9 mouse cellular contexts compared by ENCODE assay signal in the genomic region with DNA sequence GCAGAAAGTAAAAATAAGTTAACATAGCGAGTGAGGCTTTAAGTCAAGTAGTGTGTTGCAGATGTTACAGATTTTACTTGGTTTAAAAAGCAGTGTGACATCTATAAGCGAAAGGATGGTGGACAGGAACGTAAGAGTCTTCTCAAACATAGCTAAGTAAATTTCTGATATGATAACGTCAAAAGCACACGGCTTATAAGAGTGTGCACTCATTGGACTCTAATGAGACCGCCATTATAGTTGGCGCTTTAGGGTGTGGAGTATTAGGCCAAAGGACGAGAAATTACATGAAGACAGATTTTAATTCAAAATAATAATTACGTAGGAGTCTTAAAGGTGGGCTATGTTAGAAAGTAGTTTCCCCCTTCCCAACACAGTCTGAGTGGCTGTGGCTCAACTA. TPM values are rescaled to one million over a fixed set of nuclear protein-coding genes. Genes with fewer than 3 reads are reported as not detected.
DNase-seq lines count a peak whose midpoint lies in the region; ATAC-seq and TF ChIP-seq lines count a peak whose summit lies in the region.
"Had no signal": no experiment of that assay in that cellular context is flagged by ENCODE, and none has a peak within 500 bp of the region (broad histone marks: within the 10 kb centered on the region; RNA-seq: fewer than 3 reads in every experiment).

No protein-coding gene starts in this region.

- peak overlapping the region; percentile 81; the same call in 1 of the 2 replicates for H3K9ac ChIP-seq in heart, postnatal 0 days (replicated peaks; ENCODE audit: low read depth, low read length)
- H3K9ac ChIP-seq in hindbrain, embryonic 12.5 days = peak overlapping the region; percentile 91; the same call in 1 of the 2 replicates

- ATAC-seq in heart, postnatal 0 days (ENCODE audit: insufficient read depth, low read depth) = no peak
- peak; percentile 61 for ATAC-seq in hindbrain, embryonic 12.5 days (ENCODE audit: low FRiP score)

- DNase-seq in heart, postnatal 0 days (ENCODE audit: low spot score) = no peak
- DNase-seq in heart, adult 8-10 months (ENCODE audit: low spot score) = no peak
- no peak for DNase-seq in thymus, postnatal 36 days
- no peak for DNase-seq in gastrocnemius, postnatal 14 days
- DNase-seq in testis, postnatal 10 days (ENCODE audit: low spot score) = no peak

- TF ChIP-seq CTCF in heart, postnatal 0 days (IDR thresholded peaks at IDR 0.05; ENCODE audit: low read depth) = no peak
- TF ChIP-seq CTCF in bone marrow macrophage, adult 2 months (IDR thresholded peaks at IDR 0.05; ENCODE audit: low read depth, low read length) = no peak

- 0 out of 2 replicates have a peak, but pooled peaks cover 5% of the 10 kb centered on the region for H3K27me3 ChIP-seq in heart, postnatal 0 days (ENCODE audit: control insufficient read depth, insufficient read depth, low read length)
- peaks cover 11% of the 10 kb centered on the region; the same call in 1 of the 2 replicates for H3K27me3 ChIP-seq in hindbrain, embryonic 12.5 days
- peaks cover 4% of the 10 kb centered on the region for H3K27me3 ChIP-seq in megakaryocyte, embryonic 14.5 days (replicated peaks)

- H3K36me3 ChIP-seq in heart, postnatal 0 days (replicated peaks; ENCODE audit: control insufficient read depth, insufficient read depth, low read length) = no peaks in the 10 kb centered on the region
- no peaks in the 10 kb centered on the region for H3K36me3 ChIP-seq in hindbrain, embryonic 12.5 days
- peaks cover 2% of the 10 kb centered on the region for H3K36me3 ChIP-seq in megakaryocyte, embryonic 14.5 days (replicated peaks; ENCODE audit: low read length)

- H3K4me3 ChIP-seq in heart, postnatal 0 days (ENCODE audit: low read depth, low read length) = peak overlapping the region; percentile 79
- H3K4me3 ChIP-seq in bone marrow macrophage, adult 2 months (ENCODE audit: insufficient read depth, low read length) = peak overlapping the region; percentile 72
- peak overlapping the region; percentile 97 for H3K4me3 ChIP-seq in hindbrain, embryonic 12.5 days
- H3K4me3 ChIP-seq in megakaryocyte, embryonic 14.5 days (replicated peaks) = peak overlapping the region; percentile 99

- TF ChIP-seq POLR2A in bone marrow macrophage, adult 2 months (IDR thresholded peaks at IDR 0.05; ENCODE audit: borderline replicate concordance, low read depth, low read length) = no peak

- H3K27ac ChIP-seq in heart, postnatal 0 days (ENCODE audit: low read depth) = no peak overlapping the region
- no peak overlapping the region for H3K27ac ChIP-seq in bone marrow macrophage, adult 2 months (ENCODE audit: insufficient read depth, low read depth, low read length)
- no peak overlapping the region for H3K27ac ChIP-seq in hindbrain, embryonic 12.5 days

- 38% methylated on average over 9 of the region's 9 CpGs for WGBS in heart, postnatal 0 days
- 51% methylated on average over 9 of the region's 9 CpGs for WGBS in hindbrain, embryonic 12.5 days

- TF ChIP-seq EP300 in heart, postnatal 0 days (IDR thresholded peaks at IDR 0.05; ENCODE audit: low read depth) = no peak

- H3K9me3 ChIP-seq in heart, postnatal 0 days (replicated peaks; ENCODE audit: control insufficient read depth, low read length) = no peaks in the 10 kb centered on the region
- no peaks in the 10 kb centered on the region for H3K9me3 ChIP-seq in hindbrain, embryonic 12.5 days (replicated peaks)
- H3K9me3 ChIP-seq in megakaryocyte, embryonic 14.5 days = no peaks in the 10 kb centered on the region

- intact Hi-C loops in gastrocnemius, postnatal 14 days (cut with DNase I; ENCODE audit: low total_unique reads) = no loop called here

- peaks cover 11% of the 10 kb centered on the region; the same call in 1 of the 2 replicates for H3K4me1 ChIP-seq in heart, postnatal 0 days (ENCODE audit: control insufficient read depth, insufficient read depth)
- H3K4me1 ChIP-seq in bone marrow macrophage, adult 2 months (ENCODE audit: control insufficient read depth, insufficient read depth, low read length) = peaks cover 12% of the 10 kb centered on the region
- H3K4me1 ChIP-seq in hindbrain, embryonic 12.5 days = peaks cover 6% of the 10 kb centered on the region
- peaks cover 36% of the 10 kb centered on the region for H3K4me1 ChIP-seq in megakaryocyte, embryonic 14.5 days

- H3K4me2 ChIP-seq in heart, postnatal 0 days (ENCODE audit: low read depth, low read length) = peak overlapping the region; percentile 92
- peak overlapping the region; percentile 85 for H3K4me2 ChIP-seq in hindbrain, embryonic 12.5 days (replicated peaks)

RNA-seq across cellular contexts. Expression of a gene that starts 0.4 kb away (rescaled TPM):
- total RNA-seq in heart, postnatal 0 days (2014; rRNA removed; ENCODE audit: low replicate concordance) = 16.0 and 30.0 TPM in 2 replicates
- polyA plus RNA-seq in heart, postnatal 0 days (2015; fragmentation: Nextera tagmentation; extraction: Ambion mirVana) = 21.4 and 21.7 TPM in 2 replicates
- total RNA-seq in heart, adult 8-10 months (2022) = 10 to 100 TPM; 21.3 to 24.7 (median 23.3) TPM
- 21.4 and 22.8 TPM in 2 replicates for polyA plus RNA-seq in bone marrow macrophage, adult 2 months (2012; ENCODE audit: insufficient read depth, insufficient read length, missing spikeins)
- polyA plus RNA-seq in hindbrain, embryonic 12.5 days (2016; fragmentation: Nextera tagmentation; extraction: Ambion mirVana) = 40.1 and 44.5 TPM in 2 replicates
- polyA plus RNA-seq in megakaryocyte, embryonic 14.5 days (2012; ENCODE audit: insufficient read depth, low replicate concordance) = 0.97 and 1.8 TPM in 2 replicates
- total RNA-seq in gastrocnemius, postnatal 14 days (2021) = 10 to 100 TPM; 14.8 to 17.6 TPM

RNA-seq across cellular contexts. Expression of a gene that starts 1.1 kb away (rescaled TPM):
- 67.6 and 87.1 TPM in 2 replicates for total RNA-seq in heart, postnatal 0 days (2014; rRNA removed; ENCODE audit: low replicate concordance)
- 67.5 and 69.2 TPM in 2 replicates for polyA plus RNA-seq in heart, postnatal 0 days (2015; fragmentation: Nextera tagmentation; extraction: Ambion mirVana)
- total RNA-seq in heart, adult 8-10 months (2022) = 10 to 100 TPM; 16.6 to 20.9 (median 17.2) TPM
- polyA plus RNA-seq in bone marrow macrophage, adult 2 months (2012; ENCODE audit: insufficient read depth, insufficient read length, missing spikeins) = 0.31 TPM in 1 of 2 replicates, not detected in the other
- polyA plus RNA-seq in hindbrain, embryonic 12.5 days (2016; fragmentation: Nextera tagmentation; extraction: Ambion mirVana) = 5.8 and 8.3 TPM in 2 replicates
- not detected in 2 replicates for polyA plus RNA-seq in megakaryocyte, embryonic 14.5 days (2012; ENCODE audit: insufficient read depth, low replicate concordance)
- total RNA-seq in gastrocnemius, postnatal 14 days (2021) = 1 to 10 TPM; 3.1 to 3.9 TPM
- total RNA-seq: neutrophil, adult 5-6 weeks had no signal

RNA-seq across cellular contexts. Expression of a gene that starts 20.2 kb away (rescaled TPM):
- total RNA-seq in heart, postnatal 0 days (2014; rRNA removed; ENCODE audit: low replicate concordance) = not detected in 2 replicates
- polyA plus RNA-seq in heart, postnatal 0 days (2015; fragmentation: Nextera tagmentation; extraction: Ambion mirVana) = not detected in 2 replicates
- total RNA-seq in heart, adult 8-10 months (2022) = under 1 TPM in 1 of 4 experiments, not detected in 3; 0.03 TPM
- not detected in 2 replicates for polyA plus RNA-seq in bone marrow macrophage, adult 2 months (2012; ENCODE audit: insufficient read depth, insufficient read length, missing spikeins)
- polyA plus RNA-seq in hindbrain, embryonic 12.5 days (2016; fragmentation: Nextera tagmentation; extraction: Ambion mirVana) = 0.03 and 0.05 TPM in 2 replicates
- not detected in 2 replicates for polyA plus RNA-seq in megakaryocyte, embryonic 14.5 days (2012; ENCODE audit: insufficient read depth, low replicate concordance)
- total RNA-seq in gastrocnemius, postnatal 14 days (2021) = not detected
- total RNA-seq: neutrophil, adult 5-6 weeks had no signal
